Mouse (Mus musculus) hematopoietic multipotent progenitor cell, adult 10-12 weeks (in vitro differentiated cells): ENCODE measurements around the gene Chil3. TPM values are rescaled to one million over a fixed set of nuclear protein-coding genes. Genes with fewer than 3 reads are reported as not detected.

ENCODE experiments used
- polyA plus RNA-seq: library from polyadenylated mRNA; stranded (reverse); fragments of >175 nt; gene quantifications from 2 replicates; pipeline ENCODE4 v1.2.3, GENCODE M21; 2012; ENCODE audit warnings: low replicate concordance

The Chil3 gene
- 0.85 and 1.7 TPM in 2 replicates for polyA plus RNA-seq

DNA sequence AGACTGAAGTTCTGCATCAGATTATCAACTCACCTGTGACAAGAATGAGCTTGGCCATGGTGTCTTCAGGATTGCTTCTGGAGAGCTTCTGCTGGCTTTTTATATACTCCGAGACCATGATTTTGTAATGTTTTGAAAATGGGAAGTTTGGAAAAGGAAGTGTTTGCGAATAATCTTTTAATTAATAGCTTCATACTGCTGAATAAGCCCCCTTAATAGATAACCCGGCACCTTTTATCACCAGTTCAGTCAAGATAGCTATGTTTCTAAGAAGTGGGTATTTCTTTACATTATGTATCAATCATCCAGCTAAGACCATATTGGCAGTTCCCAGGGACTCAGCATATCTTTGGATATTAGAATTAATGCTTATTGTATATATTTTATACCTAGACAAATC, at the start of gene Chil3:
Gene Chil3, minus strand, starts transcription at position 101 of the 400 bp plus-strand sequence.

DNA sequence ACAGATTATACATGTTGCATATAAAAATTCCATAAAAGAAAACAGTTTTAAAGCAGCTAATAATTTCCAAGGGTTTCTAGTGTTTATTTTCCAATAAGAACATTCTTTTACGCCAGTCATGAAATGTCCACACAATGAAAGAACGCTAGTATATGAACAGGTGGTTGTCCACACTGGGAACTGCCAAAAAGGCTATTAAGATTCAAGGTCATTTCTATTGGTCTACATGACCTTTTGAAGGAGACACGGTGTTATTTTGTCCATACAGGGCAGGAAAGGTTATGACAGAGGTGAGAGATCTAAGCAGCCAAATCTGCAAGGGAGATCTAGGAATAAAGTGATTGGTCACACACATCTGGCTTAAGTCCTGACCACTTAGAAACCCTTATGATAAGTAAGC, 54.4 kb downstream of the Chil3 start, which contains the start of gene Chia1:
Gene Chia1, plus strand, starts transcription at position 301 of the 400 bp plus-strand sequence.

Other genes starting within 250 kb of the Chil3 start
- 6.1 and 7.3 TPM in 2 replicates for gene I830077J02Rik, start 234.9 kb downstream of the Chil3 start, polyA plus RNA-seq
- gene Wdr77, start 208.2 kb downstream of the Chil3 start, polyA plus RNA-seq: 20.7 and 70.2 TPM in 2 replicates
- 70.9 and 86.6 TPM in 2 replicates for gene Atp5f1, start 207.5 kb downstream of the Chil3 start, polyA plus RNA-seq
- gene Ovgp1, start 193.9 kb downstream of the Chil3 start, polyA plus RNA-seq: 1.5 and 2.3 TPM in 2 replicates
- not detected in 2 replicates for gene Pifo, start 152.9 kb downstream of the Chil3 start, polyA plus RNA-seq
- gene Chil5, start 134.8 kb downstream of the Chil3 start, polyA plus RNA-seq: 0.25 TPM in 1 of 2 replicates, not detected in the other
- gene Chia1, start 54.3 kb downstream of the Chil3 start, polyA plus RNA-seq: not detected in 2 replicates
- gene Chil4, start 51.9 kb upstream of the Chil3 start, polyA plus RNA-seq: not detected in 2 replicates
- not detected in 2 replicates for gene Chil6, start 238.6 kb upstream of the Chil3 start, polyA plus RNA-seq